Comparison of ENCODE assay signal across 8 mouse cellular contexts in genomic region chr11:12034371-12034770, GRCm38 (mm10). TPM values are rescaled to one million over a fixed set of nuclear protein-coding genes. Genes with fewer than 3 reads are reported as not detected.
DNase-seq lines count a peak whose midpoint lies in the region; ATAC-seq and TF ChIP-seq lines count a peak whose summit lies in the region.

No protein-coding gene starts in this region.

- peak overlapping the region; percentile 87 for H3K9ac ChIP-seq in kidney, embryonic 15.5 days
- H3K9ac ChIP-seq in embryonic facial prominence, embryonic 15.5 days = no peak overlapping the region
- H3K9ac ChIP-seq in intestine, embryonic 16.5 days (ENCODE audit: low read depth, low read length) = peak overlapping the region; percentile 85; the same call in 1 of the 2 replicates
- H3K9ac ChIP-seq in neural tube, embryonic 13.5 days = peak overlapping the region; percentile 78; the same call in 1 of the 2 replicates

- peak overlapping the region; percentile 34; the same call in 1 of the 2 replicates for H3K27ac ChIP-seq in kidney, embryonic 15.5 days
- peak overlapping the region; percentile 13 for H3K27ac ChIP-seq in embryonic facial prominence, embryonic 15.5 days (replicated peaks)
- peak overlapping the region; percentile 50; the same call in 1 of the 2 replicates for H3K27ac ChIP-seq in intestine, embryonic 16.5 days (ENCODE audit: low read length)
- H3K27ac ChIP-seq in neural tube, embryonic 13.5 days (replicated peaks) = peak overlapping the region; percentile 15; the same call in 1 of the 2 replicates
- no peak overlapping the region for H3K27ac ChIP-seq in thymus, adult 2 months (ENCODE audit: control insufficient read depth, insufficient read depth, low read length)

- peaks cover 1% of the 10 kb centered on the region; the same call in 1 of the 2 replicates for H3K9me3 ChIP-seq in kidney, embryonic 15.5 days (replicated peaks)
- H3K9me3 ChIP-seq in embryonic facial prominence, embryonic 15.5 days (replicated peaks) = no peaks in the 10 kb centered on the region
- H3K9me3 ChIP-seq in intestine, embryonic 16.5 days (ENCODE audit: control insufficient read depth, low read length) = no peaks in the 10 kb centered on the region
- H3K9me3 ChIP-seq in neural tube, embryonic 13.5 days = no peaks in the 10 kb centered on the region

- no peak for DNase-seq in kidney, postnatal 25 days
- no peak for DNase-seq in thymus, adult 2 months
- no peak for DNase-seq in cerebellum, adult 11 months
- DNase-seq in cerebellum, postnatal 25 days = no peak

- peaks cover 92% of the 10 kb centered on the region for H3K27me3 ChIP-seq in kidney, embryonic 15.5 days
- H3K27me3 ChIP-seq in embryonic facial prominence, embryonic 15.5 days = peaks cover 78% of the 10 kb centered on the region
- peaks cover 39% of the 10 kb centered on the region for H3K27me3 ChIP-seq in intestine, embryonic 16.5 days (replicated peaks; ENCODE audit: control insufficient read depth, insufficient read depth, low read length)
- peaks cover 98% of the 10 kb centered on the region for H3K27me3 ChIP-seq in neural tube, embryonic 13.5 days
- peaks cover 6% of the 10 kb centered on the region; the same call in 1 of the 2 replicates for H3K27me3 ChIP-seq in thymus, adult 2 months (ENCODE audit: control insufficient read depth, insufficient read depth, low read length)

- WGBS in kidney, embryonic 15.5 days = 19% methylated on average over 5 of the region's 5 CpGs
- 34% methylated on average over 5 of the region's 5 CpGs for WGBS in embryonic facial prominence, embryonic 15.5 days
- 37% methylated on average over 5 of the region's 5 CpGs for WGBS in intestine, embryonic 16.5 days
- WGBS in neural tube, embryonic 13.5 days = 33% methylated on average over 5 of the region's 5 CpGs
- WGBS in thymus, adult 2 months = 68% methylated on average over 5 of the region's 5 CpGs

- peak overlapping the region; percentile 67 for H3K4me3 ChIP-seq in kidney, embryonic 15.5 days (replicated peaks)
- peak overlapping the region; percentile 58 for H3K4me3 ChIP-seq in embryonic facial prominence, embryonic 15.5 days (replicated peaks)
- peak overlapping the region; percentile 65 for H3K4me3 ChIP-seq in intestine, embryonic 16.5 days (ENCODE audit: low read length)
- H3K4me3 ChIP-seq in neural tube, embryonic 13.5 days = peak overlapping the region; percentile 57
- H3K4me3 ChIP-seq in thymus, adult 2 months (ENCODE audit: control insufficient read depth, insufficient read depth, low read length) = no peak overlapping the region

- no peak for TF ChIP-seq CTCF in thymus, adult 2 months (IDR thresholded peaks at IDR 0.05; ENCODE audit: borderline replicate concordance, control insufficient read depth, extremely low read depth, insufficient read depth, low read length, poor library complexity)

- TF ChIP-seq POLR2A in thymus, adult 2 months (IDR thresholded peaks at IDR 0.05; ENCODE audit: control insufficient read depth, extremely low read depth, insufficient read depth, low read length, poor library complexity) = no peak

- H3K4me2 ChIP-seq in kidney, embryonic 15.5 days = peak overlapping the region; percentile 57
- H3K4me2 ChIP-seq in embryonic facial prominence, embryonic 15.5 days (replicated peaks) = peak overlapping the region; percentile 53
- H3K4me2 ChIP-seq in intestine, embryonic 16.5 days (ENCODE audit: low read depth, low read length) = peak overlapping the region; percentile 54; the same call in 1 of the 2 replicates
- peak overlapping the region; percentile 56 for H3K4me2 ChIP-seq in neural tube, embryonic 13.5 days

- H3K36me3 ChIP-seq in kidney, embryonic 15.5 days = peaks cover 7% of the 10 kb centered on the region
- peaks cover 5% of the 10 kb centered on the region; the same call in 1 of the 2 replicates for H3K36me3 ChIP-seq in embryonic facial prominence, embryonic 15.5 days
- H3K36me3 ChIP-seq in intestine, embryonic 16.5 days (ENCODE audit: control insufficient read depth, insufficient read depth, low read length) = 0 out of 2 replicates have a peak, but pooled peaks cover under 1% of the 10 kb centered on the region
- H3K36me3 ChIP-seq in neural tube, embryonic 13.5 days = no peaks in the 10 kb centered on the region
- no peaks in the 10 kb centered on the region for H3K36me3 ChIP-seq in thymus, adult 2 months (ENCODE audit: control insufficient read depth, insufficient read depth, low read length)

- peaks cover 16% of the 10 kb centered on the region for H3K4me1 ChIP-seq in kidney, embryonic 15.5 days
- peaks cover 6% of the 10 kb centered on the region; the same call in 1 of the 2 replicates for H3K4me1 ChIP-seq in embryonic facial prominence, embryonic 15.5 days
- peaks cover 4% of the 10 kb centered on the region; the same call in 1 of the 2 replicates for H3K4me1 ChIP-seq in intestine, embryonic 16.5 days (ENCODE audit: control insufficient read depth, insufficient read depth, low read length)
- H3K4me1 ChIP-seq in neural tube, embryonic 13.5 days (replicated peaks) = peaks cover 9% of the 10 kb centered on the region
- peaks cover 2% of the 10 kb centered on the region; the same call in 1 of the 2 replicates for H3K4me1 ChIP-seq in thymus, adult 2 months (replicated peaks; ENCODE audit: control insufficient read depth, insufficient read depth, low read length)

- no peak for ATAC-seq in kidney, embryonic 15.5 days (replicated peaks; ENCODE audit: low FRiP score)
- ATAC-seq in embryonic facial prominence, embryonic 15.5 days (ENCODE audit: insufficient number of reproducible peaks, low FRiP score, low TSS enrichment, low read depth) = no peak
- no peak for ATAC-seq in intestine, embryonic 16.5 days
- no peak for ATAC-seq in neural tube, embryonic 13.5 days (ENCODE audit: low read depth)

RNA-seq across cellular contexts. Expression of gene Grb10, which starts 4.1 kb away (rescaled TPM):
- polyA plus RNA-seq in kidney, embryonic 15.5 days (2015; fragmentation: Nextera tagmentation; extraction: Ambion mirVana) = 390 and 413 TPM in 2 replicates
- polyA plus RNA-seq in embryonic facial prominence, embryonic 15.5 days (2015; fragmentation: Nextera tagmentation; extraction: Ambion mirVana) = 396 and 421 TPM in 2 replicates
- polyA plus RNA-seq in intestine, embryonic 16.5 days (2015; fragmentation: Nextera tagmentation; extraction: Ambion mirVana) = 237 and 238 TPM in 2 replicates
- polyA plus RNA-seq in neural tube, embryonic 13.5 days (2015; fragmentation: Nextera tagmentation; extraction: Ambion mirVana) = 133 and 154 TPM in 2 replicates
- 4.7 and 5.8 TPM in 2 replicates for polyA plus RNA-seq in thymus, adult 2 months (2012; rRNA removed)

Comparison
In these comparisons a context has a peak if more than half of its experiments do, and no peak if none do; other contexts are left out.
1. RNA of gene Grb10, which starts 4.1 kb away (polyA plus RNA-seq): 390 to 413 TPM in kidney, embryonic 15.5 days, 396 to 421 TPM in embryonic facial prominence, embryonic 15.5 days, 237 to 238 TPM in intestine, embryonic 16.5 days and 133 to 154 TPM in neural tube, embryonic 13.5 days; 4.7 to 5.8 TPM in thymus, adult 2 months; every median in the first group is over 10 times any median in the second.
2. Peak in every context shown above with its lines, with median percentiles within 50 percentile points of each other: H3K4me2 ChIP-seq.